Mouse (Mus musculus): ENCODE results near the gene Shd. TPM values are rescaled to one million over a fixed set of nuclear protein-coding genes. Genes with fewer than 3 reads are reported as not detected.

The Shd gene
- total RNA-seq, 4 experiments from 2014 or later, result 0.31 TPM; not detected in 2

- DNase-seq (ENCODE audit: low spot score in 2 of 2), result peak in 1 of 2 experiments; percentile 3
Measured at GRCm38 (mm10) chr17:56024476-56024875, 54.2 kb downstream of the Shd start.

DNA sequence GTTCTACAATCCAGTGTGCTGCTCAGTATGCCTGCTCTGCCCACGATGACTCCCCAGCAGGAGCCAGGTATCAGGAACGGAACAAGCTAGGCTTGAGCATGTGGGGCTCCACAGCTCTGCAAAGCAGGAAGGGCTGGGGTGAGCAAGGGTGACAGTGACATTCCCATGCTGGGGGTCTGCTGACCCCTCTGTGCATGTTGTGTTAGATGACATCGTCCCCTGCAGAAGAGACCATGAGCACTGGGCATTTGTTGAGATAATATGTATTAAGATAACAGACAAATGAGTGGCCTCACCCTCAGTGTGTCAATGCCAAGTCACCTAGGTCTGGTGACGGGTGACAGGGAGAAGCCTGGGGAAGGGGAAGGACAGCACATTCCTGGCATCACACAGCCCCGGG lies 54.7 kb downstream of the Shd start:
- no peak for DNase-seq (ENCODE audit: low spot score in 2 of 2)

Other genes starting within 250 kb of the Shd start
- under 1 TPM in 2 of 4 experiments, not detected in 2; 0.16 to 0.22 TPM for gene Adgre4, start 220.5 kb upstream of the Shd start, total RNA-seq (2022)
- 1 to 10 TPM; 3.5 to 4.4 (median 4.1) TPM for gene Zfp119a, start 91.5 kb upstream of the Shd start, total RNA-seq (2022)
- 1 to 10 TPM; 2.5 to 3.1 (median 2.9) TPM for gene Zfp959, start 78.4 kb upstream of the Shd start, total RNA-seq (2022)
- gene Zfp119b, start 21.0 kb upstream of the Shd start, total RNA-seq (2022), result 1 to 10 TPM; 3.9 to 4.3 (median 3.9) TPM
- gene Ebi3, start 17.8 kb upstream of the Shd start, total RNA-seq (2022), result not detected
- gene Yju2, start 11.4 kb upstream of the Shd start, total RNA-seq (2022), result 1 to 10 TPM; 7.0 to 9.1 (median 8.1) TPM
- not detected for gene Fsd1, start 16.0 kb downstream of the Shd start, total RNA-seq (2022)
- 1 to 10 TPM; 1.7 to 3.2 (median 2.6) TPM for gene Stap2, start 35.1 kb downstream of the Shd start, total RNA-seq (2022)
- 10 to 100 TPM; 41.3 to 55.2 (median 42.4) TPM for gene Mpnd, start 35.2 kb downstream of the Shd start, total RNA-seq (2022)
- 1 to 10 TPM; 5.5 to 8.9 (median 7.6) TPM for gene Sh3gl1, start 66.2 kb downstream of the Shd start, total RNA-seq (2022)
- gene Chaf1a, start 70.0 kb downstream of the Shd start, total RNA-seq (2022), result 1 to 10 TPM in 1 of 4 experiments, under 1 TPM in 3; 0.47 to 1.6 (median 0.75) TPM
- 10 to 100 TPM; 66.1 to 85.8 (median 74.4) TPM for gene Ubxn6, start 104.6 kb downstream of the Shd start, total RNA-seq (2022)
- 10 to 100 TPM; 23.6 to 26.7 (median 26.0) TPM for gene Hdgfl2, start 109.2 kb downstream of the Shd start, total RNA-seq (2022)
- gene Plin4, start 139.3 kb downstream of the Shd start, total RNA-seq (2022), result 100 to 1,000 TPM; 133 to 313 (median 179) TPM
- 10 to 100 TPM; 16.5 to 31.3 (median 22.8) TPM for gene Plin5, start 147.1 kb downstream of the Shd start, total RNA-seq (2022)
- gene Lrg1, start 151.5 kb downstream of the Shd start, total RNA-seq (2022), result 10 to 100 TPM; 10.7 to 24.5 (median 13.9) TPM
- 1 to 10 TPM; 1.4 to 2.7 (median 1.9) TPM for gene Sema6b, start 169.9 kb downstream of the Shd start, total RNA-seq (2022)
- under 1 TPM; 0.12 to 0.54 (median 0.25) TPM for gene Tnfaip8l1, start 192.0 kb downstream of the Shd start, total RNA-seq (2022)
- gene Mydgf, start 213.5 kb downstream of the Shd start, total RNA-seq (2022), result 10 to 100 TPM; 14.9 to 16.8 (median 15.3) TPM
- gene Dpp9, start 248.4 kb downstream of the Shd start, total RNA-seq (2022), result 10 to 100 TPM; 37.9 to 45.7 (median 43.0) TPM